Mouse (Mus musculus) frontal cortex, postnatal 10 days (tissue): ENCODE data around the gene Clec2g.

ENCODE experiments used
- DNase-seq, 2 experiments: peaks; one replicate each; pipeline ENCODE4 v3.0.0; 2022; ENCODE audit warnings: low spot score in 2 of 2, mixed read lengths in 1 of 2

Clec2g gene

GRCm38 (mm10) chr6:129013762-129014276, 79.6 kb downstream of the Clec2g start:
- no peak for DNase-seq

GRCm38 (mm10) chr6:129014399-129014798, 80.2 kb downstream of the Clec2g start:
- no peak for DNase-seq

DNA sequence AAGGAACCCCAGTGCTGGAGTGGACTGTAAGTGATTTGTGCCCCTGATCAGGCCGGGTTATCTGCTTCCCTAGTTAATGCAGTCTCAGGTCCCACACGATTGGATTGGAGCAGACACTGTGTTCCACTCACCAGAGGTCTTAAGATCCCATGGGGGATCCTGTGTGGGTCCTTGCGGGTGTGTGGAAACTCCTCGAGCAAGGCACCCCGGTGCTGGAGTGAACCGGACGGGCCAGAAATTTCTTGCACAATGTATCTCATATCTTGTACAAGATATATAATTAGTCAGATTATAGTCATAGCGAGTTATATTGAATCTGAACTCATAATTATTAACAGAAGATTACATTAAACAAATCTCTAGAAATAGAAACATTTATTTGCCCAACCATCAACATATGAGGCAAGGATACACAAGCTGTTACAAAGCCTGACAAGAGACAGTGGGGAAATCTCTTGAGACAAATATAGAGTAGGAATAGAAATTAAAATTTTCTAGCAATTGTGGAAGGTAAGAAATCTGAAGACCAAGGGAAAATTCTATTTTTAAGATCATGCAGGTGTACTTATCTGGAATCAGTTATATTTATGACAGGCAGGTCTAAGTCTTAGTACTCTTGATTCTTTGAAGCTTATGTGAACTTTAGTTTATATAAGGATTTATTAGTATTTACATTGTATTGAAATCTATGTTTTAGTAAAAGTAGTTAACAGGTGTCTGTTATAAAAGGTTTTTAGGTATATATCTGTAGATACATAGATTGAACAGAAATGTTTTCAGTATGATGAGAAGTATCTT, 93.5 kb downstream of the Clec2g start:
- no peak for DNase-seq

DNA sequence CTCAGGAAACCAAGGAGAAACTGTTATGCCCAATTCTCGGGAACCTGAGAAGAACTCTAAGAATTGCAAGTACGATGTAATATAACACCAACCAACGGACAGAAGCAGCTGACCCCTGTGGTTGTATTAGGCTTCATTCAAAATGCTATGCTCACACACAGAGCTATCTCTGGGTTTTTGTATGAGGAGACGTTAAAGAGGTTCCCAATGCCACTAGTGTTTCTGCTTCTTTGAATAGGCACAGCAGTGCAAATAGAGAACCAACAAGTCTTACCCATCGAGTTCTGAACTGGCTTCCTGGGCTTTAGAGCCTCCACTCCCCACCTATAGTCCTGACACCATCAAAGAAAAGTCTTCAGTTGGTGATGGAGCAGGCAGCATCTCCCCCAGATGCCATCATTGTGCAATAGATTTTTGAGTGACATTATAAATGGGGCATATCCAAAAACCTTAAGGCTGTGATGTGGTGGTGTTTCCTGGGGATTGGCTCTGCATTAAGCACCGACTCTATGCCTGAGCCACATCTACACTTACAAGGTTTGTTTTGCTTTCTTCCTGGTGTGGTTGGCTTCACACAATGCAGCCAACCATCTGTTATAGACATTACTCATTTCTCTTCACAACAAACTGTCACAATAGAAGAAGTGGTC, 96.1 kb downstream of the Clec2g start:
- DNase-seq, result no peak

DNA sequence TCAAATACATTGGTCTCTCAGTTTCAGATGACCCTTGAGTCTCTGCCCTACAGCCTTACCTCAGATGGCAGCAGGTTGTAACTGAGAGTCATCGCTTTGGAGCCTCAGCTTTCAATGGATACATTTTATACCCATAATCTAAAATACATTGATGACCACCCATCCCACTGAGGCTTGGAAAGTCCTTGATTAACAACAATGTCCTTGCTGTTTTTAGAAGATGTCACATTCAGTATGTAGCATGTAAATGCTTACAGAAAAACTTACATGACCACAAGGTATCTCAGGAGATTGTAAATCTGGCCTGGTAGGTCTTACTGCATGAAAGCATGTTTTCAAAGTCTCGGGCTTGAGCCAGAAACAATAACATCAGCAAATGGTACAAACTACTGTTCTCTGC, 96.8 kb downstream of the Clec2g start:
- no peak for DNase-seq

DNA sequence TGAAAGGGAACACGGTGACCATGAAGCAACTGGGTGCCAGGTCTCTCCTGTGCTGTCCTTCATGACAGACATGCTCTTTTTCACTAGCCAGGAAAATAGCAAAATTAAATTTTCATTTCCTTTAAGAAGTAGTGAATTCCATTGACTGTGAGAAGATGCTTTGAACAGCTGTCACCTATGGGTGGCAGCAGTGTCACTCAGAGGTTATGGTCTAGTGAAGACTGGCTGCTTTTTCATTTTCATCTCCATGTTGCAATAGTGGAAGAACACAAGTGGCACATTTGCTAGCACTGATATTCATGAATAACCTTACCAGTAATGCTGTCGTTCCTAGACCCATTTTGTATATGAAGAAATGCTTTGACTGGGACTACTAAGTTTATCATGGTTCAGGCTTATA, 99.2 kb downstream of the Clec2g start:
- no peak for DNase-seq
